Mouse (Mus musculus) lung, postnatal 10 days (tissue): ENCODE data around the gene Grpel1.
A peak's percentile ranks its signal among the peaks of the same experiment; 100 is the strongest.

Experiments
- DNase-seq: peaks from one replicate; pipeline ENCODE4 v3.0.0; 2021

Grpel1 gene

GRCm38 (mm10) chr5:36464709-36465661 lies at the start of gene Grpel1:
Grpel1 (plus strand) TSS chr5:36464998.
- DNase-seq: peak; percentile 100

- no peak for DNase-seq
These were observed 44.9 kb upstream of the Grpel1 start for GRCm38 (mm10) chr5:36419861-36420260.

GRCm38 (mm10) chr5:36422689-36423088 lies 42.1 kb upstream of the Grpel1 start:
- DNase-seq: no peak

GRCm38 (mm10) chr5:36424676-36425075 lies 40.1 kb upstream of the Grpel1 start:
- no peak for DNase-seq

GRCm38 (mm10) chr5:36426404-36426803 lies 38.4 kb upstream of the Grpel1 start:
- DNase-seq: no peak

GRCm38 (mm10) chr5:36427831-36428230 lies 37.0 kb upstream of the Grpel1 start:
- no peak for DNase-seq

- no peak for DNase-seq
These were observed 35.2 kb upstream of the Grpel1 start for GRCm38 (mm10) chr5:36429551-36429950.

- no peak for DNase-seq
These were observed 33.1 kb upstream of the Grpel1 start for GRCm38 (mm10) chr5:36431711-36432110.

- DNase-seq: no peak
These were observed 30.3 kb upstream of the Grpel1 start for GRCm38 (mm10) chr5:36434398-36434967.

GRCm38 (mm10) chr5:36436858-36437257 lies 27.9 kb upstream of the Grpel1 start:
- DNase-seq: no peak

GRCm38 (mm10) chr5:36440741-36441140 lies 24.1 kb upstream of the Grpel1 start:
- DNase-seq: no peak

- no peak for DNase-seq
These were observed 20.2 kb upstream of the Grpel1 start for GRCm38 (mm10) chr5:36444611-36445010.

GRCm38 (mm10) chr5:36445028-36445427 lies 19.8 kb upstream of the Grpel1 start:
- no peak for DNase-seq

- no peak for DNase-seq
These were observed 18.5 kb upstream of the Grpel1 start for GRCm38 (mm10) chr5:36446166-36446890.

GRCm38 (mm10) chr5:36447872-36448271 lies 16.9 kb upstream of the Grpel1 start:
- DNase-seq: no peak

- DNase-seq: no peak
These were observed 15.0 kb upstream of the Grpel1 start for GRCm38 (mm10) chr5:36449710-36450358.

GRCm38 (mm10) chr5:36451119-36451518 lies 13.7 kb upstream of the Grpel1 start:
- peak; percentile 43 for DNase-seq

- no peak for DNase-seq
These were observed 12.9 kb upstream of the Grpel1 start for GRCm38 (mm10) chr5:36451872-36452389.

GRCm38 (mm10) chr5:36452821-36453220 lies 12.0 kb upstream of the Grpel1 start:
- no peak for DNase-seq

- DNase-seq: no peak
These were observed 7.1 kb upstream of the Grpel1 start for GRCm38 (mm10) chr5:36457706-36458105.

- DNase-seq: peak; percentile 64
These were observed 5.9 kb upstream of the Grpel1 start for GRCm38 (mm10) chr5:36458926-36459325.

- no peak for DNase-seq
These were observed 4.1 kb upstream of the Grpel1 start for GRCm38 (mm10) chr5:36460712-36461111.

GRCm38 (mm10) chr5:36461231-36461630 lies 3.6 kb upstream of the Grpel1 start:
- no peak for DNase-seq
